Mouse (Mus musculus) limb, embryonic 15.5 days (tissue): ENCODE results near the gene 1520401A03Rik. TPM values are rescaled to one million over a fixed set of nuclear protein-coding genes. Genes with fewer than 3 reads are reported as not detected.
A peak's percentile ranks its signal among the peaks of the same experiment; 100 is the strongest.

Experiments used
- ATAC-seq: fragments of 200-750 bp; cut with Nextera tagmentation; 2 replicates; pipeline ENCODE4 v1.8.0; 2017; ENCODE audit warnings: low read depth, moderate TSS enrichment; ENCODE audit not compliant: insufficient number of reproducible peaks, low FRiP score, low TSS enrichment
- H3K27ac ChIP-seq: fragments of 300-500 bp; sonication (generic); 2 replicates; pipeline ENCODE4 v1.5.1; 2015; ENCODE audit warnings: moderate library complexity, mild to moderate bottlenecking, inconsistent platforms
- H3K27me3 ChIP-seq: fragments of 300-500 bp; sonication (generic); 2 replicates; pipeline ENCODE4 v1.6.1; 2015; ENCODE audit warnings: inconsistent platforms
- H3K36me3 ChIP-seq: fragments of 300-500 bp; sonication (generic); 2 replicates; pipeline ENCODE4 v1.6.1; 2015; ENCODE audit warnings: inconsistent platforms
- H3K4me1 ChIP-seq: fragments of 300-500 bp; sonication (generic); 2 replicates; pipeline ENCODE4 v1.6.1; 2015; ENCODE audit warnings: inconsistent platforms
- H3K4me2 ChIP-seq: fragments of 300-500 bp; sonication (generic); 2 replicates; pipeline ENCODE4 v1.6.1; 2015; ENCODE audit warnings: mild to moderate bottlenecking, inconsistent platforms
- H3K4me3 ChIP-seq: fragments of 300-500 bp; sonication (generic); 2 replicates; pipeline ENCODE4 v1.5.1; 2015; ENCODE audit warnings: mild to moderate bottlenecking, inconsistent platforms
- H3K9ac ChIP-seq: fragments of 300-500 bp; sonication (generic); 2 replicates; pipeline ENCODE4 v1.6.1; 2015; ENCODE audit warnings: inconsistent platforms
- H3K9me3 ChIP-seq: fragments of 300-500 bp; sonication (generic); 2 replicates; pipeline ENCODE4 v1.6.1; 2016; ENCODE audit warnings: inconsistent platforms
- WGBS: fragments of 180-500 bp; shearing (Covaris S2); methylation state at CpG from one replicate; pipeline ENCODE4 v1.1.7; 2015; 5-methylcytosine and 5-hydroxymethylcytosine counted together
- polyA plus RNA-seq: library from polyadenylated mRNA; unstranded; fragments of >200 nt; fragmentation: Nextera tagmentation; extraction: Ambion mirVana; gene quantifications from 2 replicates; pipeline ENCODE4 v1.2.1, GENCODE M21; 2015

1520401A03Rik gene
- polyA plus RNA-seq, 1 experiment from 2014 or later = 2.9 TPM

DNA sequence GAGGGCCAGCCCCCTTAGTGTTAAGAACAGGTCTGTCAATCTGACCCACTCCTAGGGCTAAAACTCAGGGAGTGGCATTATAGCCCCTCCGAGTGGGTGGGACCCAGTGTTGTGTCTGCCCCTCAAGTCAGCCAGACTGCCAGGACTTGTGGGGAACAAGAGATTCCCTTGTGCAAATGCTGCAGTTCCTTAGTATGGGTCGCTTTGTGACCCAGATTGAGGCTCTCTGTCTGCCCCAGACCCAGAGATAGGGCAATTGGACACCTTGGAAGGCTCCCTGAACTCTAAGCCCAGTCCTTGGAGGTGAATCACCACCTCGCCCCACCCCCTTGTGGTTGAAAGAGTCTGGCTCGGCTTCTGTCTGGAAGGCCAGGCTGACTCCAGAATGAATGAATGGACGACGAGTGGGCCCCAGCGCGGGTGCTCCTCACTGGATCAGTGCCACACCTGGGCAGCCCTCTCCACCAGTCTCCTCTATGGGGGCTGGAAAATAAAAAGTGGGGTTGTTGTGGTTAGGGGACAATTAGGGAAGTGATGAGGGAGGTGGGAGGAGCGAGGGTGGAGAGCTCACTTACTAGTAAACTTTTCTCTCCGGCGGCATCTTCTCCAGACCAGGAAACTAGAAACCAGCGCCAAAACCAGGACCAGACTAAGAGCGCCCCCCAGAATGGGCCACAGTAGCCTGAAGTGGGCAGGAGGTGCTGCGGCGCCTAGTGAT is 46.9 kb downstream of the 1520401A03Rik start:
- WGBS = 9% methylated on average over 15 of the region's 15 CpGs
- Histone ChIP-seq H3K27ac (peak overlapping the region; percentile 79), H3K4me3 (peak overlapping the region; percentile 64), H3K4me2 (peak overlapping the region; percentile 95), H3K4me1 (peaks cover 54% of the 10 kb centered on the region), H3K9ac (peak overlapping the region; percentile 46), H3K36me3 (no peaks in the 10 kb centered on the region), H3K27me3 (peaks cover 24% of the 10 kb centered on the region), H3K9me3 (no peaks in the 10 kb centered on the region)
- ATAC-seq = no peak

- no peaks in the 10 kb centered on the region for H3K9me3 ChIP-seq
- H3K27ac ChIP-seq = peak overlapping the region; percentile 86
- peaks cover 54% of the 10 kb centered on the region for H3K4me1 ChIP-seq
- H3K9ac ChIP-seq = no peak overlapping the region
- peaks cover 5% of the 10 kb centered on the region for H3K36me3 ChIP-seq
- WGBS = 20% methylated on average over 5 of the region's 5 CpGs
- peaks cover 18% of the 10 kb centered on the region for H3K27me3 ChIP-seq
- H3K4me3 ChIP-seq = peak overlapping the region; percentile 64
- H3K4me2 ChIP-seq = peak overlapping the region; percentile 95
- ATAC-seq = no peak
Measured at GRCm38 (mm10) chr17:23675127-23675526, 47.5 kb downstream of the 1520401A03Rik start.

DNA sequence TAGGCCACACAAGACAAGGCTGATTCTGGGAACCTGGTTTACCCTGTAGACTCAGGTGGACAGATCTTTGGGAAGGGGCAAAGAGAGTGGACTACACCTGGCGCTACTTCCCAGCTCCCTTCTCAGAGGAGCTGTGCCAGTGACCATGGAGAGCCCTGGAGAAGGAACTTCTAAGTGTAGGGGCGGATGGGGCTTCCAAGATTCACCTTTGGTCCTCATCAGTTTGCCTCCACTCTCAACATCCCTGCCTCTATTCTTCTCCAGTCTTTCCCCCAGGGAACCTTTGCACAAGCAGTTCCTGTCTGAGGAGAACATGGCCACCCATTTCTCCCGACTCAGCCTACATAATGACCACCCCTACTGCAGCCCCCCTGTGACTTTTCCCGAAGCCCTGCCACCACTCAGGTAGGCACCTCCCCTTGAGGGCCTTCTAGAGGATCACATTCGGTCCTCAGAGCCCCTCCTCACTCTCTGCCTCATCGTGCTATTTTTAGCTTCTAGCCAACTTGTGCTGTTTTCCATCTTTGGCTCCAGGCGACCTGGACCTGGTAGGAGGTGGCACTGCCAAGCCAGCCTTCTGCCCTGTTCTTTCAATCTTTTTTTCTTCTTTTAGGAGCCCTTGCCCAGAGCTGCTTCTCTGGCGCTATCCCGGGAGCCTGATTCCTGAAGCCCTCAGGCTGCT is 48.2 kb downstream of the 1520401A03Rik start:
- H3K4me3 ChIP-seq = peak overlapping the region; percentile 64
- peaks cover 50% of the 10 kb centered on the region for H3K4me1 ChIP-seq
- H3K4me2 ChIP-seq = peak overlapping the region; percentile 95
- peak overlapping the region; percentile 86 for H3K27ac ChIP-seq
- peaks cover 12% of the 10 kb centered on the region for H3K36me3 ChIP-seq
- H3K9me3 ChIP-seq = no peaks in the 10 kb centered on the region
- 26% methylated on average over 9 of the region's 9 CpGs for WGBS
- no peak for ATAC-seq
- peak overlapping the region; percentile 55; the same call in 1 of the 2 replicates for H3K9ac ChIP-seq
- H3K27me3 ChIP-seq = peaks cover 11% of the 10 kb centered on the region

- H3K4me2 ChIP-seq = peak within 1 kb of the TSS; percentile 95
- H3K4me3 ChIP-seq = peak within 1 kb of the TSS; percentile 64
- peak within 1 kb of the TSS; percentile 55 for H3K9ac ChIP-seq
- H3K4me1 ChIP-seq = peaks cover 42% of the 10 kb centered on the region
- ATAC-seq = peak; percentile 91
- WGBS = 1% methylated on average over 45 of the region's 45 CpGs
- H3K27me3 ChIP-seq = peaks cover 3% of the 10 kb centered on the region; the same call in 1 of the 2 replicates
- no peaks in the 10 kb centered on the region for H3K9me3 ChIP-seq
- H3K27ac ChIP-seq = peak within 1 kb of the TSS; percentile 86
- H3K36me3 ChIP-seq = peaks cover 21% of the 10 kb centered on the region
Measured at GRCm38 (mm10) chr17:23673424-23674073, 49.0 kb downstream of the 1520401A03Rik start, which contains the start of the genes Hcfc1r1 and Thoc6. Hcfc1r1 (plus strand) TSS chr17:23673596. Thoc6 (minus strand) TSS chr17:23673882.

DNA sequence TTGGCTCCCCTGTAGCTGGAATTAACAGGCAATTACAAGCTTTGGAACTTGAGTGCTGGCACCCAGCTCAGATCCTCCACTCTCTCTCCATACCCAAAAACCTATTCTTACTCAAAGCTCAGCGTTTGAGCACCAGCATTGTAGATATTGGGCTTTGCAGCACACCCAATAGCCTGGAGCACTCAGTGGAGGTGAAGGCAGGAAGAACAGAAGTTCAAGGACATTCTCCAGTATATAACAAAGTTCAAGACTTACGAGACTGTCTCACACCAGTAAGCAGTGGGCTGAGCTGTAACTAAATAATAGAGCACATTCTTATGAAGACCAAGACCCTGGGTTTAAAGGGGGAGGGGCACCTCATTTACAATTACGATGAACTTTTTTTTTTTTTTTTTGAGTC is 49.8 kb downstream of the 1520401A03Rik start:
- H3K4me2 ChIP-seq = peak overlapping the region; percentile 95
- H3K36me3 ChIP-seq = peaks cover 29% of the 10 kb centered on the region
- H3K9me3 ChIP-seq = no peaks in the 10 kb centered on the region
- WGBS = 53% methylated on average over 3 of the region's 3 CpGs
- no peaks in the 10 kb centered on the region for H3K27me3 ChIP-seq
- no peak for ATAC-seq
- H3K4me1 ChIP-seq = peaks cover 42% of the 10 kb centered on the region
- H3K4me3 ChIP-seq = peak overlapping the region; percentile 64
- H3K27ac ChIP-seq = no peak overlapping the region
- H3K9ac ChIP-seq = no peak overlapping the region

DNA sequence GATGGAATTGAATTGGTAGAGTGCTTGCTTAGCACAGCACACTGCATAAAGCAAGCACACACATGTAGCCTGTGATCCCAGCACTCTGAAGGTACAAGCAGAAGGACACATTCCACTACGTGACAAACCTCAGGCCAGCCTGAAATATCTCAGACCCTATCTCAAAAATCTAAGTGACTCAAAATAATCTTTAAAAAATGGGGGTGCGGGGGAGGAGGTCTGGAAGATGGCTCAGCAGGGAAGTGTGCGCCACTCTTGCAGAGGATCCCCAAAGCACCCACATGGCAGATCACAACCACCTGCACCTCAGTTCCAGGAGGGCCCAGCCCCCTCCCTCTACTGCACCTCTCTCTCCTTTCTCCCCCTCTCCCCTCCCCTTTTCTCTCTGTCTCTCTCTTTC is 51.1 kb downstream of the 1520401A03Rik start:
- WGBS = 89% methylated on average over 3 of the region's 3 CpGs
- Histone ChIP-seq H3K4me3 (no peak overlapping the region), H3K4me2 (no peak overlapping the region), H3K27ac (no peak overlapping the region), H3K36me3 (peaks cover 41% of the 10 kb centered on the region), H3K27me3 (no peaks in the 10 kb centered on the region), H3K9me3 (no peaks in the 10 kb centered on the region), H3K4me1 (peaks cover 33% of the 10 kb centered on the region), H3K9ac (no peak overlapping the region)
- ATAC-seq = no peak

DNA sequence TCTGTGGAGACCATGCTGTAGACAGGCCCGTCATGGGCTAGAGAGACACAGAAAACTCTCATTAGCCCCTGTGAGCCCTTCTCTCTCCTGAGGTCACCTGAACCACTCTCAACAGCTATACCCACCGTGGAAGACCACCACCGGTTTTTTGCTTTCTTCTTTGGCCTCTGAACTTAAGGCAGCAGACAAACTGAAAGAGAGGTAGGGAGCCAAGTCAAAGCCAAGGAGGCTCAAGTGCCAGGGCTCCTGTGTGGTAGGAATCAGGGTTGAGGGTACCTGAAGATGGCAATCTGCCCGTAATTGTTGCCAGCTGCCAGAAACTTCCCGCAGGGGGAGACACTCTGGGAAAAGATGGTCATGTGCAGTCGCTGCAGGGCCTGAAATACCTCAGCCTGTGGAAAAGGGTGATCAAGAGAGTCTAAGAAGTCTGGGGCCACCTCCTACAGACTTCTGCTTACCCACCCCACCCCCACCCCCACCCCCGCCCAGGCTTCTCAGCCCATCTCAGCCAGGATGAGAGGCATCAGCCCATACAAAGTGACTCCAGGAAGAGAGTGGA is 52.0 kb downstream of the 1520401A03Rik start:
- H3K4me3 ChIP-seq = no peak overlapping the region
- H3K4me1 ChIP-seq = peaks cover 24% of the 10 kb centered on the region
- no peak for ATAC-seq
- H3K27ac ChIP-seq = no peak overlapping the region
- H3K36me3 ChIP-seq = peaks cover 43% of the 10 kb centered on the region
- no peaks in the 10 kb centered on the region for H3K27me3 ChIP-seq
- no peak overlapping the region for H3K9ac ChIP-seq
- no peak overlapping the region for H3K4me2 ChIP-seq
- WGBS = 84% methylated on average over 7 of the region's 7 CpGs
- H3K9me3 ChIP-seq = no peaks in the 10 kb centered on the region

GRCm38 (mm10) chr17:23665511-23665910 is 57.1 kb downstream of the 1520401A03Rik start:
- H3K9me3 ChIP-seq = no peaks in the 10 kb centered on the region
- 78% methylated on average over 14 of the region's 14 CpGs for WGBS
- H3K9ac ChIP-seq = no peak overlapping the region
- H3K4me3 ChIP-seq = no peak overlapping the region
- peaks cover 42% of the 10 kb centered on the region for H3K36me3 ChIP-seq
- peaks cover 11% of the 10 kb centered on the region for H3K4me1 ChIP-seq
- H3K27me3 ChIP-seq = peaks cover 28% of the 10 kb centered on the region
- no peak overlapping the region for H3K4me2 ChIP-seq
- no peak for ATAC-seq
- H3K27ac ChIP-seq = no peak overlapping the region

- Histone ChIP-seq H3K4me1 (peaks cover 15% of the 10 kb centered on the region), H3K9me3 (no peaks in the 10 kb centered on the region), H3K4me3 (no peak overlapping the region), H3K27me3 (peaks cover 37% of the 10 kb centered on the region), H3K27ac (no peak overlapping the region), H3K9ac (no peak overlapping the region), H3K36me3 (peaks cover 33% of the 10 kb centered on the region), H3K4me2 (no peak overlapping the region)
- ATAC-seq = no peak
- 7% methylated on average over 5 of the region's 5 CpGs for WGBS
Measured at GRCm38 (mm10) chr17:23664556-23665021, 58.0 kb downstream of the 1520401A03Rik start.

DNA sequence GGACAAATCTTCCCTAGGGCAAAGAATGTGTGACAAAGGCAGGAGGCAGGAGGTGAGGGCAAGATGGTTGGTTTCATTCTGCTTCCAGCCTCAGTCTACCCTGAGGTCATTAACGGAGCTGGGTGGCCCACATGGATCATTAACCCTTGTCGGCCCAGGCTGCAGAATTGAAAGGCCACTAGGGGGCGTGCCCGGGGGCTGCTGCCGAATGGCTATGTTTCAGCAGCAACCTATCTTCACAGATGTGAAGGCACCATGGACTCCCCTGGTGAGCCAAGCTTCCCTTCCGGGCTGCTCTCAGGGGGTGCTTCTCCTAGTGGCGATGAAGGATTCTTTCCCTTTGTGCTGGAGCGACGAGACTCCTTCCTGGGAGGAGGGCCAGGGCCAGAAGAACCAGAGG is 61.1 kb downstream of the 1520401A03Rik start:
- Histone ChIP-seq H3K4me3 (no peak overlapping the region), H3K9ac (no peak overlapping the region), H3K4me1 (peaks cover 15% of the 10 kb centered on the region), H3K36me3 (peaks cover 2% of the 10 kb centered on the region; the same call in 1 of the 2 replicates), H3K9me3 (no peaks in the 10 kb centered on the region), H3K4me2 (no peak overlapping the region), H3K27me3 (peaks cover 45% of the 10 kb centered on the region), H3K27ac (no peak overlapping the region)
- WGBS = 1% methylated on average over 9 of the region's 9 CpGs
- no peak for ATAC-seq

- Histone ChIP-seq H3K9ac (no peak overlapping the region), H3K4me3 (peak overlapping the region; percentile 25), H3K36me3 (no peaks in the 10 kb centered on the region), H3K4me1 (peaks cover 15% of the 10 kb centered on the region), H3K27me3 (peaks cover 45% of the 10 kb centered on the region), H3K4me2 (peak overlapping the region; percentile 30), H3K27ac (0 out of 2 replicates have a peak overlapping the region, but pooled peaks have one; percentile 17), H3K9me3 (no peaks in the 10 kb centered on the region)
- WGBS = 3% methylated on average over 14 of the region's 14 CpGs
- ATAC-seq = no peak
Measured at GRCm38 (mm10) chr17:23660876-23661200, 61.7 kb downstream of the 1520401A03Rik start.
